Mouse (Mus musculus) gastrocnemius, postnatal 25 days (tissue): Measurements from ENCODE around the gene Zfp869. TPM values are rescaled to one million over a fixed set of nuclear protein-coding genes. Genes with fewer than 3 reads are reported as not detected.
"Not testable (repeated sequence)": the region's sequence is repeated elsewhere in the genome, so short reads cannot be mapped to it uniquely, and the experiment has no call there.

ENCODE experiments used
- DNase-seq: peaks from one replicate; pipeline ENCODE4 v3.0.0; 2022
- long read RNA-seq, 2 experiments: library from polyadenylated mRNA; stranded (forward); transcript quantifications; one replicate each; pipeline ENCODE4 v2.0.0; 2021
- total RNA-seq, 2 experiments: library from RNA; stranded (reverse); gene quantifications; 1 replicate in 1 of 2; 2 replicates in 1 of 2; pipeline ENCODE4 v1.2.3; 2021

Zfp869 gene
- total RNA-seq: 10 to 100 TPM; 10.4 to 10.8 TPM
- long read RNA-seq, experiment 1, partial matches to known transcripts: 0 of 9 reads
- long read RNA-seq, experiment 1, other reads (novel, unspliced or antisense): 9 of 9 reads
- long read RNA-seq, experiment 2, partial matches to known transcripts: 2 of 11 reads
- long read RNA-seq, experiment 2, other reads (novel, unspliced or antisense): 9 of 11 reads

DNA sequence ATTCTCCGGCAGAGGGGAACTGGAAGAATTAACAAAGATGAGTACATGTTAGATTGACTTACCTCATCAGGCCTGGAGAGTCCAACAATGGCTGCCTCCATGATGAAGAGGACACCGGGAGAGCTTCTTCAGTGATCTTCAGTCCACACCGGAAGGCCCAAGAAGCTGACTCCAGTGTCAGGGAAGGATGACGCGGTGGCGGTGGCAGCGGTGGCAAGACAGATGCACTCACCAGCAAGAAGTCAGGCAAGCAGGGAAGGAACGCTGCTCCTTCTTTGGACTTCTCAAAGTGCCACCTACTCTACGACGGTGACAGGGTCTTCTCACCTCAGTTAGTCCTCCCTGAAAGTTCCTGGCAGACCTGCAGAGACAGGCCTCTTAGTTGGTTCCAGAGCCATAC, at the start of gene Zfp869:
Gene Zfp869 (minus strand): TSS at position 101 of the 400 bp plus-strand sequence.
- not testable (repeated sequence) for DNase-seq

- DNase-seq: no peak
Measured at GRCm38 (mm10) chr8:69758316-69758715, 47.8 kb upstream of the Zfp869 start.

- DNase-seq: no peak
Measured at GRCm38 (mm10) chr8:69752437-69752836, 41.9 kb upstream of the Zfp869 start.

GRCm38 (mm10) chr8:69749544-69750454, 39.3 kb upstream of the Zfp869 start, which contains the start of gene Zfp963:
Gene Zfp963 (minus strand): TSS chr8:69749970.
- peak; percentile 93 for DNase-seq

GRCm38 (mm10) chr8:69741231-69741630, 30.7 kb upstream of the Zfp869 start:
- no peak for DNase-seq

DNA sequence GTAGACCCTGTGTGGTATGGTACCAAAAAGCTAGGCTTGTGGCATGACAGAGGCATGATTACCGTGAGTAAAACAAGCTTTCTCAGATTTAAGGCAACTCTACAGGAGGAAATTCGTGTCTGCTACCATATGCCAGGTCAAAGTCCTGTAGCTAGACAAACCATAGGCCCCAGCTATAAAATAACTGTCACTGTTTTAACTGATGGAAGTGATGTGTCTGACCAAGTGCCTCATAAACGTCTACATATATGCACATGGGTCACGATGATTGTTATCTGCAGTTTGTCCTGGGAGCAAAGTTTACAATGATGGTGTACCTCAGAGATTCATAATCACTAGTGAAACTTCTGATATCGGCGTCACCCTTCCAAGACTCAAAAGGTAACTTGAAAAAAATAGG, 30.2 kb upstream of the Zfp869 start:
- DNase-seq: no peak

GRCm38 (mm10) chr8:69735495-69735894, 25.0 kb upstream of the Zfp869 start:
- DNase-seq: no peak

DNA sequence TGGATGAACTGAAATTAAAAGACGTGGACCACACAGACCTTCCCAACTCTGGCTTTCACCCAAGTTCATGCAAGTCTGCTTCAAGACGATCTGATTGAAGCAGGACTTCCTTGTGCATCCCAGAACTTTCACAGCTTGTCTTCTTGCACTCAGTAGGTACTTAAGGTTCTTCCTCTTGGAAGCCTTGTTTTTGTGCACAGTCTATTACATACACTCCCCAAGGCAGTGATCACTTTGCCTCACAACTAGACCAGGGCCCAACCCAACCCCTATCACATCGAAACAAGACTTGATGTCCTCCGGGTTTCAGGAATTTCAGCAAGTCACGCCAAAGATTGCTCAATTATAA, 6.7 kb upstream of the Zfp869 start:
- DNase-seq: no peak

- peak; percentile 98 for DNase-seq
Measured at GRCm38 (mm10) chr8:69716403-69717231, 6.1 kb upstream of the Zfp869 start.

- DNase-seq: no peak
Measured at GRCm38 (mm10) chr8:69715366-69715765, 4.8 kb upstream of the Zfp869 start.

DNA sequence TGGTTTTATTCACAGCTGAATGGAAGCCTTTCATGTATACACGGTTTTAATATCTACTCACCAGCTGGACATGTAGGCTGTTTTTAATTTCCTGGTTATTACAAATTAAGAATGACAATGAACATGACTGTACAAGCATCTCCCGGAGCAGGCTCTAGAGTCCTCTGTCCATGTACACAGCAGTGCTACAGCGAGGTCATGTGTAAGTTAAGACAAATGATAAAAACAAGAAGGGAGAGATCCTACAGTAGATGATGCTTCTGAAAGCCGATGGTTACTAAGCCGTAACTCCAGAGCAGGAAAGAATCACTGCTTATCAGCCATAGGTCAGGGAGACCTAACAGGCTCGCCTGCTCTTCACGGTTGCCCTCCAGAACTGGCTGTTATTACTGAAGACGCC, 3.0 kb upstream of the Zfp869 start:
- DNase-seq: no peak

- no peak for DNase-seq
Measured at GRCm38 (mm10) chr8:69701810-69702209, 8.7 kb downstream of the Zfp869 start.

DNA sequence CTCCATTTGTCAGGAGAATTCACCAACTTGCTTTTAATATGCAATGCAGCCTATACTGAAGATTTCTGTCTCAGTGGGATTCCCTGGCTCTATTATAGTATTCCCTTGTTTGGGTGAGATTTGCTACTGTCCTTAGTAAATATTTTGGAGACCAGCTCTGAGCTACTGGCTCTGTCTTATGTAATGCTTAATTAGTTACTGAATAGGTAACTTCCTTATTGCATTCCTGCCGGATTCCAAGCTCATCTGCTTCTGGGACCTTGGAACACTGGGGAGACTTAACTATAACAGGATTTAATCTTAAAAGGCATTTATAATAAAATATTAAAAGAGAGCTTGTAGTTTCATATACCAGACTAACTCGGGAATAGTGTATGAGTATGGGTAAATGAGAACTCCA, 45.5 kb downstream of the Zfp869 start:
- DNase-seq: not testable (repeated sequence)

- DNase-seq: no peak
Measured at GRCm38 (mm10) chr8:69661294-69661693, 49.2 kb downstream of the Zfp869 start.

Other genes with a start within 250 kb of the Zfp869 start
- gene Gm7697, start 187.7 kb downstream of the Zfp869 start, total RNA-seq: not detected
- gene Zfp868, start 85.2 kb downstream of the Zfp869 start, total RNA-seq: 1 to 10 TPM; 5.1 to 5.8 TPM
- gene Zfp964, start 56.2 kb downstream of the Zfp869 start, total RNA-seq: under 1 TPM; 0.59 to 0.74 TPM
- gene Zfp963, start 39.2 kb upstream of the Zfp869 start, total RNA-seq: 1 to 10 TPM; 2.5 to 2.7 TPM
- 1 to 10 TPM; 2.1 to 2.8 TPM for gene Gm20422, start 64.2 kb upstream of the Zfp869 start, total RNA-seq
- 10 to 100 TPM in 1 of 2 experiments, 1 to 10 TPM in 1; 9.4 to 11.3 TPM for gene Atp13a1, start 80.4 kb upstream of the Zfp869 start, total RNA-seq
- gene Zfp866, start 80.5 kb upstream of the Zfp869 start, total RNA-seq: 10 to 100 TPM; 11.5 to 12.8 TPM
- 1 to 10 TPM; 1.8 to 3.8 TPM for gene Gmip, start 98.0 kb upstream of the Zfp869 start, total RNA-seq
- gene Lpar2, start 111.7 kb upstream of the Zfp869 start, total RNA-seq: under 1 TPM; 0.05 to 0.08 TPM
- not detected for gene Pbx4, start 121.8 kb upstream of the Zfp869 start, total RNA-seq
- gene Cilp2, start 177.0 kb upstream of the Zfp869 start, total RNA-seq: 10 to 100 TPM in 1 of 2 experiments, 1 to 10 TPM in 1; 4.0 to 13.6 TPM
- gene Tssk6, start 191.5 kb upstream of the Zfp869 start, total RNA-seq: not detected
- gene Ndufa13, start 191.8 kb upstream of the Zfp869 start, total RNA-seq: 100 to 1,000 TPM; 338 to 343 TPM
- gene Yjefn3, start 192.0 kb upstream of the Zfp869 start, total RNA-seq: 1 to 10 TPM; 5.6 to 6.9 TPM